Mouse (Mus musculus) B cell, adult 67 days (primary cell): Measurements from ENCODE around the gene Zfp128. TPM values are rescaled to one million over a fixed set of nuclear protein-coding genes. Genes with fewer than 3 reads are reported as not detected.

Source experiments
- total RNA-seq, 2 experiments: library from RNA; stranded (reverse); gene quantifications; 4 replicates each; pipeline ENCODE4 v1.2.4; 2023

Gene Zfp128
- total RNA-seq: 1 to 10 TPM; 2.6 to 4.5 TPM

GRCm38 (mm10) chr7:12880911-12881660, at the start of gene Zfp128:
Gene Zfp128, plus strand, starts transcription at chr7:12881177.

DNA sequence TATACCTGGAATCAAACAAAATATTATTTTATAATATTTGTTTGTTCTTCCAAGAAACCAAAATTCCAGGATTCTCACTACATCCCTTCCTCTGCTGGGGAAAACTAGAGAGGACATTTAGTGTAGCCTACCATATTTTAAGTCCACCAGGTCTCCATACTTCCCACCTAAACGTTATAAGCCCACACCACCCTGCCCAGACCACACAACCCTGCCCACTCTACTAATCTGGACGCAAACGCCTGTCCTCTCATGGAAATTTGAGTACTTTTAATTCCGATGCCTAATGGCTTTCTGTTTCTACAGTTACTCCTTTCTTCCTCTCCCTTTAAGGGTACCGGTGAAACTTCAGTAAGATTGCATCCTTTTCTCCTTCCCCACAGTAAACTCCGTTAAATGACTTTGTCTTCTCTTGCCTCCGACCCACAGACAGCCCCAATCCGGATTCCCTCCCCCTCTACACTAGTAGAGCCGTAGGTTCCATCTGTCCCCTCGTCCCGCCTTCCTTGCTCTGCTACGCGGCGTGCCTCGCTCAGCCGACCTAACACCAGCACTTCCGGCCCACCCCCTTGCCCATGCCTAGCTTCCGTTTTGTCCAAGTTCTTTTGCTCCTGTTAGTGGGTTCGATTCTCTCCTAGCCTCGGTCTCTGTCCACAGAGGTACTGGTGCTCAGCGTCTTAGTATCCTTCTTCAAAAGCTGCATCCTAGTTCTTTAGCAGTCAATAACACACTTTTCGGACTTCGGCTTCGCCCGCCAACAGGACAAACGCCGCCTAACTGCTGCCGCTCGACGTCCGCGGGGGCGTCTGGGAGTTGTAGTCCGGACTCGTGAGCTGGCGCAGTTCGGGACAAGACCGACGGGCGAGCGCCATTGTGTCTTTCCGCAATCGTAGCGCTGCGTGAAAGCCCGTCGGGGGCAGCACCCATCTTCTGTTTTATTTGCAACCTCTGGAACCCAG, 46.5 kb upstream of the Zfp128 start, which contains the start of gene Zfp110:
Gene Zfp110, plus strand, starts transcription at position 600 of the 959 bp plus-strand sequence.

GRCm38 (mm10) chr7:12897655-12898410, 16.9 kb downstream of the Zfp128 start, which contains the start of gene Zscan22:
Gene Zscan22, plus strand, starts transcription at chr7:12897815.

DNA sequence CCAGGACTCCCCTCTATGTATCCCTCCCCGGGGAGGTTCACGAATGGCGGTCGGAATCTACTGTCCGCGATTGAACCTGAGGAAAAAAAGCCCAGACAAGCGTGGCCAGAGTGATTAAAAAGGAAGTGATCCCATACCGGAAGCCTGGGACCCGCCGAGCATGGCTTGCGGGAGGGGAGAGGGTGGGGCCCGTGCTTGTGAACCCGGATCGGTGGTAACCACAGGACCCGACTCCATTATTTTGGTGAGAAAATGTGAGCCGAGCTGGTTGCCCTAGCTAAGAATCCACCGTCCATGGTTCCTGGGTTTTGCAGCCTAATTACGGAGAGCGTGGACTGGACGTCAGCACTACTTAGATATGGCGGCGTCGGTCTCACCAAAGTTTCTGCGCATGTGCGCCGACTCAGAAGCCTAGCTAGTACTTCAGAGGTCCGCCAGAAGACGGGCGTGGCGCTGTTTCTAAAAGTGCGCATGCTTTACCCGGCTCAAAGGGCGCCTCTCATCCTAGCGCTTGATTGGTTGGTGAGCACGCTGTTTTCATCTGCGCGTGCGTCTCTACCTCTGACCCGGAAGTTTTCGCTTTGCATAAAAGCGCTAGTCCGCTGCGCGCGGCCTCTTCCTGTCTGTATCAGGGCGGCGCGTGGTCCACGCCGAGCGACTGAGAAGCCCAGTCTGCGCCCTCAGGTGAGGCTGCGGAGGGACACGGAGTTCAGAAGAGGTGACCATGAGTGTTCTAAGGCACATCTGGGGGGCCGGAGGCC, 40.9 kb downstream of the Zfp128 start, which contains the start of gene Rps5:
Gene Rps5, plus strand, starts transcription at position 586 of the 761 bp plus-strand sequence.

DNA sequence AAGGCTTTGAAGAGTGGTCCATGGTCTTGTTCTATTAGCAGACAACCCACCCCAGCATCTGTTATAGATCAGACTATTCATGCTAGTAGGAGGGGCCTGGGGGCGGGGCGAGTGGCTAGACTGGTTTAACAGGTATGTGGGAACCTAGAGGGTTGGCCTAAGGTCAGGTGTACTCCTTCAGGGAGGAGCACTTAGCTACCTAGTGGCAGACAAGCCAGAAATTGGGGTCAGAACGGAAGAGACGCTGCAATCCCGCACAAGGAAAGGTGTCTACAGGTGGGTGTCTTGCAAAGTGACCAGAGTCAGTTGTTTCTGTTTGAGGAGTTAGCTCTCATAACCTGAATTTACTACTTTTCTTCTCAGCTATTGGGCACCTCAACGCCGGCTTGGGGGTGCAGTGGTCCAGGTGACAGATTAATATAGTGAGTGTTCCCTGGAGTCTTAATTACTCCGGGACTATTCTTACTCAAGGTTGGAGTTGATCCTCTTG, 46.3 kb downstream of the Zfp128 start, which contains the start of gene Rnf225:
Gene Rnf225, plus strand, starts transcription at position 226 of the 490 bp plus-strand sequence.

Other genes with a start within 250 kb of the Zfp128 start
- not detected for gene Vmn2r54, start 240.9 kb upstream of the Zfp128 start, total RNA-seq
- not detected for gene Vmn2r55, start 196.2 kb upstream of the Zfp128 start, total RNA-seq
- not detected for gene Vmn2r56, start 146.2 kb upstream of the Zfp128 start, total RNA-seq
- gene Zscan18, start 77.5 kb upstream of the Zfp128 start, total RNA-seq: 10 to 100 TPM; 13.3 to 19.3 TPM
- gene Zfp329, start 62.3 kb upstream of the Zfp128 start, total RNA-seq: 10 to 100 TPM; 12.1 to 15.8 TPM
- 100 to 1,000 TPM; 110 to 119 TPM for gene Zfp110, start 46.4 kb upstream of the Zfp128 start, total RNA-seq
- gene Zscan22, start 16.6 kb downstream of the Zfp128 start, total RNA-seq: 10 to 100 TPM; 16.6 to 18.3 TPM
- gene Rps5, start 41.1 kb downstream of the Zfp128 start, total RNA-seq: 1,000 to 10,000 TPM; 2,087 to 2,163 TPM
- 1 to 10 TPM; 1.2 to 1.5 TPM for gene Rnf225, start 46.2 kb downstream of the Zfp128 start, total RNA-seq
- gene Zfp324, start 84.7 kb downstream of the Zfp128 start, total RNA-seq: 1 to 10 TPM; 3.9 to 6.7 TPM
- gene Zfp446, start 96.7 kb downstream of the Zfp128 start, total RNA-seq: 1 to 10 TPM; 8.7 to 9.2 TPM
- not detected for gene Slc27a5, start 117.0 kb downstream of the Zfp128 start, total RNA-seq
- gene Trim28, start 117.9 kb downstream of the Zfp128 start, total RNA-seq: 100 to 1,000 TPM; 377 to 380 TPM
- gene Zbtb45, start 128.9 kb downstream of the Zfp128 start, total RNA-seq: 10 to 100 TPM in 1 of 2 experiments, 1 to 10 TPM in 1; 9.3 to 11.9 TPM
- gene Chmp2a, start 153.6 kb downstream of the Zfp128 start, total RNA-seq: 100 to 1,000 TPM in 1 of 2 experiments, 10 to 100 TPM in 1; 93.2 to 104 TPM
- gene Ube2m, start 157.1 kb downstream of the Zfp128 start, total RNA-seq: 100 to 1,000 TPM in 1 of 2 experiments, 10 to 100 TPM in 1; 94.6 to 100 TPM
- under 1 TPM; 0.59 to 0.78 TPM for gene Mzf1, start 173.6 kb downstream of the Zfp128 start, total RNA-seq
- gene Vmn1r85, start 214.0 kb downstream of the Zfp128 start, total RNA-seq: not detected
- gene Vmn1r86, start 238.7 kb downstream of the Zfp128 start, total RNA-seq: not detected